Comparison of ENCODE assay signal across 16 mouse cellular contexts in the genomic region with DNA sequence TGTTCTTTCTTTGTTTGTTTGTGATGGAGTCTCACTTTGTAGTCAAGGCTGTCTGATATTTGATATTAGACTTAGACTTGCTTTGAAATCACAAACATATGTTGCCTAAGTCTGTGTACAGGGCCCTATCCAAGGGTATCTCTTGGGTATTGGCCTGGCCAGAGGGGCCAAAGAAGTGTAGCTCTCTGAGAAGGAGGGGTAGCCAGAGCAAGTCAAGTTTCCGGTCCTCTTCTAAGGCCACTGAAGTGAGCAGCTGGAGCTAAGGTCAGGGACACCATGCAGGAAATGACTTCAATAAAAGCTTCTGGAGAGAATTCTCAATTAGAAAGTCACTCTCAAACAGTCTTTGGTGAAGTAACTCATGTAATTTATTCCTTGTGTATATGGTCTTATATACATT. TPM values are rescaled to one million over a fixed set of nuclear protein-coding genes. Genes with fewer than 3 reads are reported as not detected.
DNase-seq lines count a peak whose midpoint lies in the region.
"Had no signal": no experiment of that assay in that cellular context is flagged by ENCODE, and none has a peak within 500 bp of the region (broad histone marks: within the 10 kb centered on the region; RNA-seq: fewer than 3 reads in every experiment).

No protein-coding gene starts in this region.

- DNase-seq in heart, adult 11 months = peak; percentile 90
- no peak for DNase-seq in heart, adult 8-10 months (ENCODE audit: low spot score)
- peak; percentile 3 for DNase-seq in kidney, adult 9 months
- no peak for DNase-seq in kidney, adult 11 months
- DNase-seq: adrenal gland, adult 2 months; adrenal gland, adult 8-10 months; adrenal gland, postnatal 10 days; adrenal gland, postnatal 14 days; adrenal gland, postnatal 25 days; adrenal gland, postnatal 36 days; B cell, adult 2 months; cerebellum, adult 11 months; cerebellum, adult 11-12 months; cerebellum, adult 18-20 months had no signal

RNA-seq across cellular contexts. Expression of gene Serpinb9b, which starts 4.8 kb away (rescaled TPM):
- under 1 TPM in 3 of 4 experiments, not detected in 1; 0.16 to 0.22 (median 0.17) TPM for total RNA-seq in heart, adult 8-10 months (2022)
- total RNA-seq: adrenal gland, postnatal 10 days; adrenal gland, postnatal 25 days had no signal

RNA-seq across cellular contexts. Expression of gene Serpinb9, which starts 19.3 kb away (rescaled TPM):
- total RNA-seq in heart, adult 8-10 months (2022) = 10 to 100 TPM in 1 of 4 experiments, 1 to 10 TPM in 3; 7.9 to 10.7 (median 9.6) TPM

RNA-seq across cellular contexts. Expression of gene Serpinb1b, which starts 56.0 kb away (rescaled TPM):
- not detected for total RNA-seq in heart, adult 8-10 months (2022)
- total RNA-seq: G1E, MEL had no signal

RNA-seq across cellular contexts. Expression of gene Serpinb6b, which starts 57.4 kb away (rescaled TPM):
- 10 to 100 TPM; 38.5 to 44.4 (median 41.6) TPM for total RNA-seq in heart, adult 8-10 months (2022)

Comparison
In these comparisons a context has a peak if more than half of its experiments do, and no peak if none do; other contexts are left out.
1. DNase-seq: peak in heart, adult 11 months (single experiment) and kidney, adult 9 months (single experiment); none in heart, adult 8-10 months (single experiment) and kidney, adult 11 months (single experiment).